Mouse (Mus musculus): ENCODE measurements around the gene Clec4d. TPM values are rescaled to one million over a fixed set of nuclear protein-coding genes. Genes with fewer than 3 reads are reported as not detected.

Clec4d gene
- total RNA-seq, 2 experiments from 2014 or later, result not detected

Other genes starting within 250 kb of the Clec4d start
- not detected for gene Clec4b1, start 212.1 kb upstream of the Clec4d start, total RNA-seq (2021)
- 1 to 10 TPM; 1.8 to 2.7 TPM for gene Clec4a2, start 155.7 kb upstream of the Clec4d start, total RNA-seq (2021)
- gene Clec4b2, start 89.2 kb upstream of the Clec4d start, total RNA-seq (2021), result not detected
- not detected for gene Clec4n, start 32.3 kb upstream of the Clec4d start, total RNA-seq (2021)
- not detected for gene Clec4e, start 27.8 kb downstream of the Clec4d start, total RNA-seq (2021)
- not detected for gene Vmn2r19, start 46.2 kb downstream of the Clec4d start, total RNA-seq (2021)
- gene Vmn2r20, start 156.0 kb downstream of the Clec4d start, total RNA-seq (2021), result not detected

All from layer of hippocampus, postnatal 36 days (tissue).